Mouse (Mus musculus) spleen, adult 2 months (tissue): ENCODE measurements at regions not wholly inside any gene's neighbourhood (a gene's known extent, or its start where the extent isn't known, plus 50 kb on each side); places are given as distances from the start of the nearest gene placed in this dataset.

Source experiments
- CTCF ChIP-seq: fragments of 200-500 bp; IDR thresholded peaks from 2 replicates; pipeline ENCODE4 v1.5.1; 2011; ENCODE audit warnings: mild to moderate bottlenecking, inconsistent platforms; ENCODE audit not compliant: insufficient read depth, insufficient read length, insufficient replicate concordance; ENCODE audit errors: extremely low read depth
- POLR2A ChIP-seq: fragments of 200-500 bp; IDR thresholded peaks from 2 replicates; pipeline ENCODE4 v1.6.1; 2011; ENCODE audit warnings: low read depth, low read length, inconsistent platforms

GRCm38 (mm10) chr15:7669631-7670030 lies 141.0 kb upstream of the Gdnf start:
- TF ChIP-seq CTCF (no peak), POLR2A (no peak)
